Mouse (Mus musculus) olfactory bulb, adult 2 months (tissue): ENCODE results near the gene Gm16181.

Experiments used
- CTCF ChIP-seq: fragments of 200-500 bp; IDR thresholded peaks from 2 replicates; pipeline ENCODE4 v1.5.1; 2012; ENCODE audit warnings: low read depth, mild to moderate bottlenecking, low read length, moderate library complexity; ENCODE audit not compliant: insufficient read depth
- POLR2A ChIP-seq: fragments of 200-500 bp; IDR thresholded peaks from 2 replicates; pipeline ENCODE4 v1.6.1; 2012; ENCODE audit warnings: mild to moderate bottlenecking, low read depth, low read length, moderate library complexity; ENCODE audit not compliant: insufficient read depth

- TF ChIP-seq CTCF (no peak), POLR2A (peak; percentile 67)
Measured at GRCm38 (mm10) chr17:35241305-35242014, 20.8 kb downstream of the Gm16181 start, which contains the start of gene Ddx39b.
